Mouse (Mus musculus) adipocyte (in vitro differentiated cells): ENCODE results near the gene Olfr270.

Experiments
- DNase-seq: peaks from one replicate; pipeline ENCODE4 v3.0.0-alpha.2; 2016; ENCODE audit warnings: low spot score

The Olfr270 gene

GRCm38 (mm10) chr4:52964247-52964646 lies at the start of gene Olfr270:
Gene Olfr270 (plus strand): TSS chr4:52964547.
- DNase-seq, result no peak

DNA sequence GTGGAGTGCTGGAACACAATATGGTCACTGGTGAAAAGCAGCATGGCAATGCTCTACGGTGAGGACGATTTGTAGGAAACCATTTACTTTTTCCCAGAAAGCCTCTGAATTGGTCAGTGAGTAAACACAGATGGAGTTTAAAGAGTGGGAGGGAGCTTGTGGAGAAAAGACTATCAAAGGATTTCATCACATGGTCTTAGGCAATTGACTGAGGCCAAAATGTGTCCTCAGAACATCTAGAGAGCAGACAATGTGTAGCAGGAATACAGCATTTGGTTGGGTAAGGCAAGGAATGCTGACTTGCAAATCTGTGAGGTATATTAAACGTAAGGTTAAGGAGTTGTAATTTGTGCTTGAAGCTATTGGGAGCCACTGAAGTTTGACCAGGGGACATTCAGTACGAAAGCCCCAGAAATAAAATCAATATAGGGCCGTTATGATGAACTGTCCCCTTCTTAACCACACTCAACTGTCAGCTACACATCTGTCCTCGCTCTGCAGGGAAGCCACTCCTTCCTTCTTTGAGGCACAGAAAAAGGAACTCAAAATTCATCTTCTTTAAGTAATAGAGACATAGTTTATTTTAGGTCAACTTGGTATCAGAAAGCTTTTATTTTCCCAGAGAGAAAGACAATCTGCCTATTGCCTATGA lies 47.6 kb upstream of the Olfr270 start:
- peak; percentile 2 for DNase-seq

DNA sequence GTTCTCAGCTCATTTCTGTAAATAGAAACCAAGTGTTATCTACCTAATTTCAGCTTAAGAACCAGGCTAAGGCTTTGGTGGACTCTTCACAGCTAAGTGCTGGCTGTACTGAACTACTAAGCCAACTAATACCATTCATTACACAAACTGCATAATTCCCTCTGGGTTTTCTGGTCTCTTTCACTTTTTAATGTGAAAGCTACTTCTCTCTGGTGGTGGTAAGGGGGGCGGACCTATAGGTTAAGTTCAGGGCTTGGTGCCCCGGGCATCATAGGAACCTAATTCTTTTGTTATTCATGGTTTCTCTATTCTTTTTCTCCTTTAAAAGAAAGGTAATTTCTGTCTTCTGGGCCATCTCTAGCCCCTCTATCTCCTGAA lies 47.0 kb upstream of the Olfr270 start:
- DNase-seq, result no peak

DNA sequence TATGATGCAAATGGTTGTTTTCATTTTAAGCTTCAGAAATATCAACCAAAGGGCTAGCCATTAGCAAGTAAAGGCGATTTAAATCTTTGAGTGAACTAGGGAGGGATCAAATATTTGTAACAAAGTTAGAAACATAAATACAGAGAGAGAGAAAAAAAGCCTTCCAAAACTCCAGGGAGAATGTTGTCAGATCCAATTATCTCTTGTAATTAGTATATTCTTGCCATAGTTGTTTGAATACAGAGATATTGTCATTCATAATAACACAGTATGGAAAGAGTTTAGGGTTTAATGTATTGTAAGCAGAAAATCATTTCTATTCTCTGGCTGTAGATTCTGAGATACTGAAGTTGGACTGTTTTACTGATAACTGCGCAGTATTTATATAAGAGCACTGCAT lies 45.3 kb upstream of the Olfr270 start, which contains the start of gene Olfr272:
Gene Olfr272 (minus strand): TSS at position 101 of the 400 bp plus-strand sequence.
- DNase-seq, result no peak

DNA sequence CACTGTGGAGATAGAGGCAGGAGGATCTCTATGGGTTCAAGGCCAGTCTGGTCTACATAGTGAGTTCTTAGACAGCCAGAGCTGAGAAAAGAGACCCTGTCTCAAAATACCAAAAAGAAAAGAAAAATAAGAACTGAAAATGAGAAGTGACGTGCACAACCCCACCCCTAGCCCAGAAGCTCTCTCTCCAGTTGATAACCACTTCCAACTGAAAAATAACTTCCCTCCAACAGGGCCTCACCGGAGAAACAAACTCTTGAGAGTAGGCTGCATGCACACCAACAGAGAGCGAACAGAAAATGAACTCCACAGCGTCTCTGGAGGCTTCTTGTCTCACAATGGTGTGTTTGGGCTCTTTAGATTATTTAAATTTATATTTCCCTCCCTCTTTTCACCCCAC lies 33.9 kb upstream of the Olfr270 start:
- no peak for DNase-seq

DNA sequence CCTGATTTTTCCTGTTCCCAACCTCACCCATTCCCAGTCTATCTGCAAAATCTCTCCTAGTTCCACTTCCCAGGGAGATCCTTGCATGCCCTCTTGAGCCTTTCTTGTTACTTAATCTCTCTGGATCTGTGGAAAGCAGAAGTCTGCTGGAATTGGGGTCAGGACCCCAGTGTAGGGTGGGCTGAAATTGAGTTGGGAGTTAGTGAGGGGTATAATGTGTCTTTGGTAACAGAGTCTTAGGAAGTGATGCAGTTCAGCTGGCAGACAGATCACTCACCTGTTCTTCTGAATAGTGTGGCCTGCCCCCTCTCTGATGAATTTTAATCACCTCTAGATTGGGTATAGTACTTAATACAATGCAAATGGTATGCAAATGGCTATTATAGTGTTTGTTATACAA lies 17.7 kb upstream of the Olfr270 start:
- no peak for DNase-seq

DNA sequence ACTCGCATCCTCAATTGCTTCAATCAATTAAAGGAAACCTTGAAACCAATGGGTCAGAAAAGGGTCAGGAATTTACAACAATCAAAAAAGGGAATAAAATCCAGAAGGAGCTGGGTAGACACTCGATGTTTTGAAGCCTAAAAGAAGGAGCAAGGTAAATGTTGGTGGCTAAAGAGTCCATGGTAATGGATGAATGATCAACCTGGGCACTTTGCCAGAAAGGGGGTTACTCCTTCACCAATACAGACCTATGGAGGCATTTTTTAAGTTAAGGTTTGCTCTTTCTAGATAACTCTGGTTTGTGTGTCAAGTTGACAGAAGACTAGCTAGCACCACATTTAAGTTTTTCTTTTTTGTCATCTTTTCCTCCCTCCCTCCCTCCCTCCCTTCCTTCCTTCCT lies 15.3 kb upstream of the Olfr270 start:
- DNase-seq, result no peak

- DNase-seq, result peak; percentile 11
Observed at GRCm38 (mm10) chr4:52958693-52959092, 5.7 kb upstream of the Olfr270 start.

DNA sequence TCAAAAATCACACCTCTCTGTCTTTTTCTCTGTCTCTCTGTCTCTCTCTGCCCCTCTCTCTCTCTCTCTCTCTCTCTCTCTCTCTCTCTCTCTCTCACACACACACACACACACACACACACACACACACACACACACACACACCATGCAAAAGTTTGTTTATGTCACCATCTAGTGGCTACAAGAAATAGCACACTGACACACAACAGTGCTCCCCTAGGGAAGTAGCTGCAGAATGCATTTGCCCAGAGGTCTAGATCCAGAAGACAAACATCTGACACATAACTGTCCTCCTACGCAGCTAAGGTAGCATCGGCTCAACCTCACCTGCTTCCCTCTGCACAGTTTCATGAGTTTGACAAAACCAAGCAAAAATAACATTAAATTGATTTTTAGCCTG lies 20.9 kb downstream of the Olfr270 start:
- peak; percentile 32 for DNase-seq

GRCm38 (mm10) chr4:52986266-52986665 lies 21.9 kb downstream of the Olfr270 start:
- DNase-seq, result no peak

- DNase-seq, result no peak
Observed at GRCm38 (mm10) chr4:52989248-52989647, 24.9 kb downstream of the Olfr270 start, which contains the start of gene Nipsnap3a. Gene Nipsnap3a (plus strand): TSS chr4:52989272.

- DNase-seq, result peak; percentile 41
Observed at GRCm38 (mm10) chr4:52999449-52999848, 35.1 kb downstream of the Olfr270 start.

GRCm38 (mm10) chr4:53000154-53000553 lies 35.8 kb downstream of the Olfr270 start:
- no peak for DNase-seq

GRCm38 (mm10) chr4:53009183-53009582 lies 44.8 kb downstream of the Olfr270 start:
- peak; percentile 33 for DNase-seq

- no peak for DNase-seq
Observed at GRCm38 (mm10) chr4:53009871-53010270, 45.5 kb downstream of the Olfr270 start.

DNA sequence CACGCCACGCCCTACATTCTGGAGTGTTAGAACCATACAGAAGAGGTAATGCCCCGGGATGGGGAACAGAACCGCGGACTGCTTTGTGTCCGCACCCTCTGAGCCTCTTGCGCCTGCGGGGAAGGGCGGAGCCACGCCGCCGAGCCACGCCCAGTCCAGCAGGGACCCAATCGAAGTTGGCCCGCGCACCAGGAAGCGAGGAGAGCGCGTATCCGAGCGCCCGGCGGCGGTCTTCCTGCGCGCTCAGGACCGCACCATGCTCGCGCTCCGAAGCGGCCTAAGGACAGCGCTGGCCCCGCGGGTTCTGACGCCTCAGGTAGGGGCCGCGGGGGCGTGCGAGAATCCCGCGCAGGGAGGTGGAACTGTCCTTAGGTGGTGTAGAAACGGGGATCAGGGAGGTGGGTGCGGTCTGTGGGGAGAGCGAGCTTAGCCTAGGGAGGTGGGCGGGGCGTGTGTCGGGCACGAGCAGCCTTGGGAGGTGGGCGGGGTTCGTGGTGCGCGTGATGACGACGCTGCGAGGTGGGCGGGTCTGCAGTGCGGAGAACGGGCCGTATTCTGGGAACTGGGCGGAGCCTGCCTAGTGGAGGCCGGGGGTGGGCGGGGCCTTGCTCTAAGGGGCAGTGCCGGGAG lies 47.5 kb downstream of the Olfr270 start, which contains the start of gene Nipsnap3b:
Gene Nipsnap3b (plus strand): TSS at position 149 of the 630 bp plus-strand sequence.
- peak; percentile 96 for DNase-seq

GRCm38 (mm10) chr4:53014421-53014820 lies 50.1 kb downstream of the Olfr270 start:
- no peak for DNase-seq

DNA sequence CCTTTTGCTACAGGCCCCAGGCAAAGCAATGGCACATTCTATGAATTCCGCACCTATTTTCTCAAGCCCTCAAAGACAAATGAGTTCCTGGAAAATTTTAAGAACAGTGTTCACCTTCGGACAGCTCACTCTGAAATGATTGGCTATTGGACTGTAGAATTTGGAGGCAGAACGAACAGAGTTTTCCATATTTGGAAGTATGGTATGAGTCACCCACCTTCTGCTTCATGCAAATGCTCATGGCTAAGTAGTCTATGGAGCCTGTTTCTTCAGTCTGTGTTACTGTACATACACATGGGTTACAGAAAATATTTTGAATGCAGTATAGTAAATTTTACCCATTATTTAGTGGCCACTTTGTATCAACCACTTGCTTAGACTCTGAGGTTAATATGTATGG lies 50.7 kb downstream of the Olfr270 start:
- no peak for DNase-seq

- DNase-seq, result no peak
Observed at GRCm38 (mm10) chr4:53018392-53018791, 54.0 kb downstream of the Olfr270 start.
